Mouse (Mus musculus): ENCODE data around the gene Mex3d. TPM values are rescaled to one million over a fixed set of nuclear protein-coding genes. Genes with fewer than 3 reads are reported as not detected.

The Mex3d gene
- polyA plus RNA-seq, 1 experiment from 2014 or later, result 4.4 TPM

DNA sequence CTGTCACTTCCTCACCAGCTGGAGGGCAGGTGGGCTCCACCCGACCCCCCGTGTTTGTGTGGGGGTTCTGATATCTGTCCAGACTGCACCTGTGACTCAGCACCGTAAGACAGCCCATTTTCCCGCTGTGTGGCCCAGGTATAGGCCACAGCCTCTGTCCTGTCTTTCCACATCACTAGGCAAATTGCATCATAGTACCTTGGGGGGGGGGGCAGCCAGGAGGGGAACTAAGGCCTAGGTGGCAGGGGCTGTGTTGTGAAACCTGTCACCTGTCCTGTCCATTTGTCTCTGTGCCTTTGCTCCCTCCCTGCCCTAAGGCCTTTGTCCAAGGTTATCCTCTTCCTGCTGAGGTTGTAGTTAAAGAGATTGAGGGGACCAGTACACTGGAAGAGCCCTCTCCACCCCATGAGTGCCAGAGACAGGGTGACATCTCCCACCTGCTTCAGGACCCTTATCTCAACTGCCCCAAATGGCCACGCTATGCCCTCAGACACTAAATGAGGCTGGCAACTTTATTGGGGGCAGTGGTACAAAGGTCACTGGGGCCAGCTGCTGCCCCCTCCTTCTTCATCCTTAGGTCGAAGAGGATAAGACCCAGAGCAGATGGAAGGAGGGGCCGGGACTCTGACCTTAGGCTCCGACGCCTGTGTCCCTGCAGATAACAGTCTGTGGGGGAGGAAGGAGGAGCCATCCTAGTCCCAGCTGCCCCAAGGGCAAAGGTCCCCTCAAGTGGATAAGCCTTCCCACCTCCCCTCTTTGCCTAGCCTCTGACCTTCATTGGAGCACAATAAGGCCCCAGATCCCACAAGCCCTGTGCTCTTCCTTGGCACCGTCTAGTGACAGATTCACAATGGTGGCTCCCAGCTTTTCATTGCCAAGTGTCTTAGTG is 55.6 kb downstream of the Mex3d start:
- Histone ChIP-seq H3K4me1 (replicated peaks; ENCODE audit: control insufficient read depth, insufficient read depth, low read length) (peaks cover 15% of the 10 kb centered on the region), H3K27ac (ENCODE audit: low read length) (0 out of 2 replicates have a peak overlapping the region, but pooled peaks have one; percentile 74), H3K9ac (ENCODE audit: low read length) (peak overlapping the region; percentile 47; the same call in 1 of the 2 replicates), H3K9me3 (ENCODE audit: control insufficient read depth, low read length) (no peaks in the 10 kb centered on the region), H3K4me2 (ENCODE audit: low read depth, low read length) (peak overlapping the region; percentile 96; the same call in 1 of the 2 replicates), H3K4me3 (ENCODE audit: low read length) (no peak overlapping the region), H3K27me3 (ENCODE audit: control insufficient read depth, insufficient read depth, low read depth, low read length) (no peaks in the 10 kb centered on the region; the same call in 1 of the 2 replicates), H3K36me3 (ENCODE audit: control insufficient read depth, insufficient read depth, low read length) (no peaks in the 10 kb centered on the region)
- ATAC-seq (ENCODE audit: low read depth), result no peak
- WGBS, result 41% methylated on average over 10 of the region's 10 CpGs

DNA sequence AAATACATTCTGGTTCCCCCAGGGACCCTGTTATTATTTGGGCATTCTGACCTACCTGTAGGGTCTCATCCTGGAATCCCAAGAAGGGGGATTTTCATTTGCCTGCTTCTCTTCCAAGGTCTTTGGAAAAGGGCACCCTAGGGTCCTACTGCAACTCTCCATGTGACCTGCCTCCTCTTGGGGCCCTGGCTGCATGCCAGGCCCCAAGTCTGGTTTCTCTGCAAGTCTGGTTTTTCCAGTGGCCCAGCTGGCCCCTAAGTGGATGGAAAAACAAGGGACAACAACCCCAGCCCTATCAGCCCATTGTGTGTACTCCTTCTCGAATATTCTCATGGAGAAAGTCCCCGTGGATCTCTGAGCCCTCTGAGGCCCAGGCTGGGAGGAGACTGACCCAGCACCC is 56.6 kb downstream of the Mex3d start:
- Histone ChIP-seq H3K9me3 (ENCODE audit: control insufficient read depth, low read length) (no peaks in the 10 kb centered on the region), H3K36me3 (ENCODE audit: control insufficient read depth, insufficient read depth, low read length) (no peaks in the 10 kb centered on the region), H3K4me2 (ENCODE audit: low read depth, low read length) (peak overlapping the region; percentile 96), H3K4me1 (replicated peaks; ENCODE audit: control insufficient read depth, insufficient read depth, low read length) (peaks cover 15% of the 10 kb centered on the region), H3K27ac (ENCODE audit: low read length) (peak overlapping the region; percentile 74), H3K9ac (ENCODE audit: low read length) (peak overlapping the region; percentile 65), H3K4me3 (ENCODE audit: low read length) (peak overlapping the region; percentile 57), H3K27me3 (ENCODE audit: control insufficient read depth, insufficient read depth, low read depth, low read length) (no peaks in the 10 kb centered on the region; the same call in 1 of the 2 replicates)
- 53% methylated on average over 2 of the region's 2 CpGs for WGBS
- ATAC-seq (ENCODE audit: low read depth), result no peak

Small RNA genes within 50 kb of the gene (microRNA-seq; reads per million reads assigned to microRNA genes)
- not detected for gene Gm22721

Other genes with a start within 250 kb of the Mex3d start
- gene Atp5d, start 249.0 kb downstream of the Mex3d start, polyA plus RNA-seq (2015; fragmentation: Nextera tagmentation; extraction: Ambion mirVana), result 534 and 552 TPM in 2 replicates
- 3.9 and 5.6 TPM in 2 replicates for gene Cbarp, start 246.8 kb downstream of the Mex3d start, polyA plus RNA-seq (2015; fragmentation: Nextera tagmentation; extraction: Ambion mirVana)
- gene Midn, start 239.4 kb downstream of the Mex3d start, polyA plus RNA-seq (2015; fragmentation: Nextera tagmentation; extraction: Ambion mirVana), result 11.8 and 12.9 TPM in 2 replicates
- gene Cirbp, start 221.7 kb downstream of the Mex3d start, polyA plus RNA-seq (2015; fragmentation: Nextera tagmentation; extraction: Ambion mirVana), result 73.4 and 83.4 TPM in 2 replicates
- 12.2 and 13.6 TPM in 2 replicates for gene 1600002K03Rik, start 214.7 kb downstream of the Mex3d start, polyA plus RNA-seq (2015; fragmentation: Nextera tagmentation; extraction: Ambion mirVana)
- 11.0 and 12.1 TPM in 2 replicates for gene Efna2, start 208.2 kb downstream of the Mex3d start, polyA plus RNA-seq (2015; fragmentation: Nextera tagmentation; extraction: Ambion mirVana)
- gene Mum1, start 161.2 kb downstream of the Mex3d start, polyA plus RNA-seq (2015; fragmentation: Nextera tagmentation; extraction: Ambion mirVana), result 66.4 and 68.7 TPM in 2 replicates
- 313 and 320 TPM in 2 replicates for gene Ndufs7, start 138.5 kb downstream of the Mex3d start, polyA plus RNA-seq (2015; fragmentation: Nextera tagmentation; extraction: Ambion mirVana)
- 27.5 and 32.8 TPM in 2 replicates for gene Gamt, start 126.6 kb downstream of the Mex3d start, polyA plus RNA-seq (2015; fragmentation: Nextera tagmentation; extraction: Ambion mirVana)
- gene Dazap1, start 126.2 kb downstream of the Mex3d start, polyA plus RNA-seq (2015; fragmentation: Nextera tagmentation; extraction: Ambion mirVana), result 45.4 and 50.6 TPM in 2 replicates
- gene Rps15, start 95.2 kb downstream of the Mex3d start, polyA plus RNA-seq (2015; fragmentation: Nextera tagmentation; extraction: Ambion mirVana), result 915 and 939 TPM in 2 replicates
- gene Apc2, start 91.7 kb downstream of the Mex3d start, polyA plus RNA-seq (2015; fragmentation: Nextera tagmentation; extraction: Ambion mirVana), result 0.67 and 0.88 TPM in 2 replicates
- 49.2 and 51.8 TPM in 2 replicates for gene 2310011J03Rik, start 67.1 kb downstream of the Mex3d start, polyA plus RNA-seq (2015; fragmentation: Nextera tagmentation; extraction: Ambion mirVana)
- gene Pcsk4, start 58.2 kb downstream of the Mex3d start, polyA plus RNA-seq (2015; fragmentation: Nextera tagmentation; extraction: Ambion mirVana), result 4.2 and 4.3 TPM in 2 replicates
- 15.6 and 17.0 TPM in 2 replicates for gene Reep6, start 57.7 kb downstream of the Mex3d start, polyA plus RNA-seq (2015; fragmentation: Nextera tagmentation; extraction: Ambion mirVana)
- 4.1 and 8.3 TPM in 2 replicates for gene Adamtsl5, start 39.2 kb downstream of the Mex3d start, polyA plus RNA-seq (2015; fragmentation: Nextera tagmentation; extraction: Ambion mirVana)
- 0.48 and 0.52 TPM in 2 replicates for gene Plk5, start 31.2 kb downstream of the Mex3d start, polyA plus RNA-seq (2015; fragmentation: Nextera tagmentation; extraction: Ambion mirVana)
- gene Mbd3, start 11.9 kb upstream of the Mex3d start, polyA plus RNA-seq (2015; fragmentation: Nextera tagmentation; extraction: Ambion mirVana), result 192 and 204 TPM in 2 replicates
- gene Uqcr11, start 19.2 kb upstream of the Mex3d start, polyA plus RNA-seq (2015; fragmentation: Nextera tagmentation; extraction: Ambion mirVana), result 618 and 673 TPM in 2 replicates
- 81.0 and 82.4 TPM in 2 replicates for gene Tcf3, start 46.0 kb upstream of the Mex3d start, polyA plus RNA-seq (2015; fragmentation: Nextera tagmentation; extraction: Ambion mirVana)
- gene Onecut3, start 107.2 kb upstream of the Mex3d start, polyA plus RNA-seq (2015; fragmentation: Nextera tagmentation; extraction: Ambion mirVana), result not detected in 2 replicates
- 0.05 and 0.09 TPM in 2 replicates for gene Atp8b3, start 151.5 kb upstream of the Mex3d start, polyA plus RNA-seq (2015; fragmentation: Nextera tagmentation; extraction: Ambion mirVana)
- gene Rexo1, start 173.9 kb upstream of the Mex3d start, polyA plus RNA-seq (2015; fragmentation: Nextera tagmentation; extraction: Ambion mirVana), result 20.6 and 22.1 TPM in 2 replicates
- 8.2 and 8.3 TPM in 2 replicates for gene Klf16, start 189.7 kb upstream of the Mex3d start, polyA plus RNA-seq (2015; fragmentation: Nextera tagmentation; extraction: Ambion mirVana)
- gene Abhd17a, start 202.7 kb upstream of the Mex3d start, polyA plus RNA-seq (2015; fragmentation: Nextera tagmentation; extraction: Ambion mirVana), result 77.4 and 80.9 TPM in 2 replicates
- gene Scamp4, start 215.2 kb upstream of the Mex3d start, polyA plus RNA-seq (2015; fragmentation: Nextera tagmentation; extraction: Ambion mirVana), result 78.8 and 81.8 TPM in 2 replicates
- 7.1 and 8.3 TPM in 2 replicates for gene Adat3, start 215.2 kb upstream of the Mex3d start, polyA plus RNA-seq (2015; fragmentation: Nextera tagmentation; extraction: Ambion mirVana)
- gene Gm49322, start 218.4 kb upstream of the Mex3d start, polyA plus RNA-seq (2015; fragmentation: Nextera tagmentation; extraction: Ambion mirVana), result 3.7 and 4.4 TPM in 2 replicates
- 20.6 and 38.4 TPM in 2 replicates for gene Csnk1g2, start 235.2 kb upstream of the Mex3d start, polyA plus RNA-seq (2015; fragmentation: Nextera tagmentation; extraction: Ambion mirVana)

All from lung, embryonic 16.5 days (tissue).